Mouse (Mus musculus) cortical plate, adult 2 months (tissue): ENCODE measurements around the gene Prpf38b.

Source experiments
- CTCF ChIP-seq: fragments of 200-500 bp; IDR thresholded peaks from 2 replicates; pipeline ENCODE4 v1.5.1; 2011; ENCODE audit warnings: mild to moderate bottlenecking, control low read depth, low read length; ENCODE audit not compliant: insufficient read depth; ENCODE audit errors: extremely low read depth
- POLR2A ChIP-seq: fragments of 200-500 bp; IDR thresholded peaks from 2 replicates; pipeline ENCODE4 v1.6.1; 2011; ENCODE audit warnings: mild to moderate bottlenecking, low read length, control low read depth; ENCODE audit not compliant: insufficient read depth; ENCODE audit errors: extremely low read depth

DNA sequence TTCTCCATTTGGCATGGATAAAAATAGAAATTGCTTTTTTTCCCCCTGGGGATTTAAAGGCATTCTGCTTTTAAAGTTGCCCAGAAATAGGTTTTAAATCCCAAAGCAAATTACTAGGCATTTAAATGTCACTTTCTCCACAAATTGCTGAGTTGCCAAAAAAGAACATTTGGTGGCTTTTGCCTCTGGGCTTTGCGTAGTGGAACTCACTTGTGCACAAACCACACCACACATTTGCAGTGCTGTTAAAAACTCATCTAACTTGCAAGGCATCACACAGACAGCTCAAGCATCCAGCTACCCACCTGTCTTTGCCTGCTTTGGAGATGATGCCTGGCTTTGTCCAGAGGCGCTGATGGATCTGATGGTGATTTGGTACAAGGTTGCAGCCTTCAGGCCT lies 28.5 kb downstream of the Prpf38b start:
- TF ChIP-seq POLR2A = no peak
- no peak for TF ChIP-seq CTCF
